Mouse (Mus musculus): ENCODE measurements around the gene Pbxip1.

GRCm38 (mm10) chr3:89486916-89487702 lies 50.6 kb downstream of the Pbxip1 start:
- TF ChIP-seq CTCF (IDR thresholded peaks at IDR 0.05; ENCODE audit: extremely low read depth, insufficient read length, insufficient replicate concordance, low read depth, low read length) = no peak
- no peak for TF ChIP-seq POLR2A (IDR thresholded peaks at IDR 0.05; ENCODE audit: low read depth, low read length)
